Mouse (Mus musculus): ENCODE data around the gene Pif1. TPM values are rescaled to one million over a fixed set of nuclear protein-coding genes. Genes with fewer than 3 reads are reported as not detected.

The Pif1 gene
- total and polyA plus RNA-seq, 3 experiments: 11.2 to 14.5 (median 12.2) TPM

- no peak for TF ChIP-seq USF2 (conservative IDR thresholded peaks at IDR 0.05; ENCODE audit: low read depth, low read length)
- peak; percentile 96 for TF ChIP-seq ETS1 (conservative IDR thresholded peaks at IDR 0.05; ENCODE audit: low read depth, low read length)
- peak; percentile 66 for TF ChIP-seq BHLHE40 (IDR thresholded peaks at IDR 0.05; ENCODE audit: low read depth, low read length)
- peak; percentile 41; the same call in 1 of the 2 replicates for TF ChIP-seq CHD2 (IDR thresholded peaks at IDR 0.05; ENCODE audit: low read length)
- TF ChIP-seq TCF12 (IDR thresholded peaks at IDR 0.05; ENCODE audit: low read depth, low read length): peak; percentile 86
- TF ChIP-seq ZC3H11A (IDR thresholded peaks at IDR 0.05; ENCODE audit: low read depth, low read length): no peak
- TF ChIP-seq JUN (IDR thresholded peaks at IDR 0.05; ENCODE audit: insufficient read depth, low read depth, low read length): no peak
- no peak for TF ChIP-seq PAX5 (IDR thresholded peaks at IDR 0.05; ENCODE audit: low read length)
- peak; percentile 20 for TF ChIP-seq SMC3 (IDR thresholded peaks at IDR 0.05; ENCODE audit: low read depth, low read length)
- 0 out of 2 replicates have a peak, but pooled peaks have one; percentile 14 for TF ChIP-seq MXI1 (IDR thresholded peaks at IDR 0.05; ENCODE audit: low read depth, low read length)
- TF ChIP-seq MAZ (IDR thresholded peaks at IDR 0.05; ENCODE audit: low read depth, low read length): peak; percentile 50; the same call in 1 of the 2 replicates
- no peak for TF ChIP-seq CHD1 (IDR thresholded peaks at IDR 0.05; ENCODE audit: low read depth, low read length)
- TF ChIP-seq EP300 (IDR thresholded peaks at IDR 0.05; ENCODE audit: low read length): peak; percentile 47; the same call in 1 of the 2 replicates
- no peak for TF ChIP-seq ZKSCAN1 (IDR thresholded peaks at IDR 0.05; ENCODE audit: borderline replicate concordance, low read depth, low read length)
- TF ChIP-seq RAD21 (IDR thresholded peaks at IDR 0.05; ENCODE audit: low read depth, low read length): no peak
Measured at GRCm38 (mm10) chr9:65551035-65551434, 35.9 kb upstream of the Pif1 start (continued).

- no peak overlapping the region for H3K4me2 ChIP-seq (ENCODE audit: insufficient read depth, low read depth, poor library complexity, severe bottlenecking)
- H3K4me3 ChIP-seq (replicated peaks in 1 of 3; ENCODE audit: low read depth in 2 of 3, low read length in 2 of 3, poor library complexity in 1 of 3): no peak overlapping the region
- DNase-seq (ENCODE audit: extremely low read depth): no peak
- peaks cover 27 to 42% of the 10 kb centered on the region in 2 experiments for H3K36me3 ChIP-seq (replicated peaks in 1 of 2; ENCODE audit: control insufficient read depth in 1 of 2, insufficient read depth in 1 of 2, low read length in 1 of 2)
- no peaks in the 10 kb centered on the region for H3K9me3 ChIP-seq (replicated peaks; ENCODE audit: low read length)
- no peaks in the 10 kb centered on the region for H3K79me2 ChIP-seq (replicated peaks; ENCODE audit: control insufficient read depth, extremely low read depth, insufficient read depth, poor library complexity, severe bottlenecking)
- in situ Hi-C loops (cut with MboI; ENCODE audit: low pct_ligation_motif_present, low pct_unique_long_range_greater_than_20kb, low sequenced_read_pairs) (no loop called here), dilution Hi-C loops (cut with MboI; ENCODE audit: extremely low pct_ligation_motif_present, extremely low pct_unique_long_range_greater_than_20kb, low sequenced_read_pairs) (no loop called here)
- H3K27me3 ChIP-seq (replicated peaks): no peaks in the 10 kb centered on the region
- H3K27ac ChIP-seq (ENCODE audit: insufficient read depth, low read depth): peak overlapping the region; percentile 93
- TF ChIP-seq ETS1 (conservative IDR thresholded peaks at IDR 0.05; ENCODE audit: low read depth, low read length) (0 out of 2 replicates have a peak, but pooled peaks have one; percentile 44), GABPA (IDR thresholded peaks at IDR 0.05; ENCODE audit: insufficient replicate concordance, low read depth, low read length) (no peak), BHLHE40 (IDR thresholded peaks at IDR 0.05; ENCODE audit: low read depth, low read length) (peak; percentile 70)
- no peak overlapping the region for H3K9ac ChIP-seq (ENCODE audit: insufficient read depth, low read depth)
- H3K4me1 ChIP-seq (ENCODE audit: control insufficient read depth in 1 of 2, insufficient read depth in 2 of 2): peaks cover 27 to 83% of the 10 kb centered on the region in 2 experiments
Measured at GRCm38 (mm10) chr9:65552141-65552540, 34.8 kb upstream of the Pif1 start.

- Histone ChIP-seq H3K27ac (ENCODE audit: insufficient read depth, low read depth) (peak overlapping the region; percentile 93; the same call in 1 of the 2 replicates), H3K36me3 (replicated peaks in 1 of 2; ENCODE audit: control insufficient read depth in 1 of 2, insufficient read depth in 1 of 2, low read length in 1 of 2) (peaks cover 32 to 48% of the 10 kb centered on the region in 2 experiments)
- dilution Hi-C loops (cut with MboI; ENCODE audit: extremely low pct_ligation_motif_present, extremely low pct_unique_long_range_greater_than_20kb, low sequenced_read_pairs): no loop called here
Measured at GRCm38 (mm10) chr9:65552711-65553110, 34.2 kb upstream of the Pif1 start.

More at GRCm38 (mm10) chr9:65552711-65553110, 34.2 kb upstream of the Pif1 start:
- no peak overlapping the region for H3K4me2 ChIP-seq (ENCODE audit: insufficient read depth, low read depth, poor library complexity, severe bottlenecking)
- DNase-seq (ENCODE audit: extremely low read depth): no peak
- in situ Hi-C loops (cut with MboI; ENCODE audit: low pct_ligation_motif_present, low pct_unique_long_range_greater_than_20kb, low sequenced_read_pairs): no loop called here
- H3K79me2 ChIP-seq (replicated peaks; ENCODE audit: control insufficient read depth, extremely low read depth, insufficient read depth, poor library complexity, severe bottlenecking): no peaks in the 10 kb centered on the region
- no peak overlapping the region for H3K9ac ChIP-seq (ENCODE audit: insufficient read depth, low read depth)
- H3K4me1 ChIP-seq (ENCODE audit: control insufficient read depth in 1 of 2, insufficient read depth in 2 of 2): peaks cover 27 to 84% of the 10 kb centered on the region in 2 experiments
- H3K27me3 ChIP-seq (replicated peaks): no peaks in the 10 kb centered on the region
- TF ChIP-seq NELFE (IDR thresholded peaks at IDR 0.05; ENCODE audit: low read depth, low read length) (no peak), TBP (conservative IDR thresholded peaks at IDR 0.05; ENCODE audit: low read depth, low read length) (no peak), HCFC1 (IDR thresholded peaks at IDR 0.05; ENCODE audit: low read depth, low read length) (no peak), JUN (IDR thresholded peaks at IDR 0.05; ENCODE audit: insufficient read depth, low read depth, low read length) (no peak), EP300 (IDR thresholded peaks at IDR 0.05; ENCODE audit: low read length) (no peak), MAZ (IDR thresholded peaks at IDR 0.05; ENCODE audit: low read depth, low read length) (no peak), JUND (conservative IDR thresholded peaks at IDR 0.05; ENCODE audit: low read depth, low read length) (no peak), KAT2A (IDR thresholded peaks at IDR 0.05; ENCODE audit: insufficient replicate concordance, low read length) (no peak), MXI1 (IDR thresholded peaks at IDR 0.05; ENCODE audit: low read depth, low read length) (no peak), ZMIZ1 (IDR thresholded peaks at IDR 0.05; ENCODE audit: low read depth, low read length) (no peak), POLR2A (IDR thresholded peaks at IDR 0.05; ENCODE audit: low read depth, low read length) (no peak), TCF12 (IDR thresholded peaks at IDR 0.05; ENCODE audit: low read depth, low read length) (no peak), BHLHE40 (IDR thresholded peaks at IDR 0.05; ENCODE audit: low read depth, low read length) (no peak), POLR2AphosphoS2 (IDR thresholded peaks at IDR 0.05; ENCODE audit: low read depth, low read length) (no peak), CHD2 (IDR thresholded peaks at IDR 0.05; ENCODE audit: low read length) (no peak), ELF1 (IDR thresholded peaks at IDR 0.05; ENCODE audit: low read depth, low read length) (no peak)
- no peaks in the 10 kb centered on the region for H3K9me3 ChIP-seq (replicated peaks; ENCODE audit: low read length)
- no peak overlapping the region for H3K4me3 ChIP-seq (replicated peaks in 1 of 3; ENCODE audit: low read depth in 2 of 3, low read length in 2 of 3, poor library complexity in 1 of 3)
